Mouse (Mus musculus) activated CD4-positive, CD25-positive, alpha-beta regulatory T cell, adult 4 months (primary cell): ENCODE results near the gene Hspb6. TPM values are rescaled to one million over a fixed set of nuclear protein-coding genes. Genes with fewer than 3 reads are reported as not detected.

Experiments used
- ATAC-seq: one replicate; pipeline ENCODE4 v1.8.0; 2017
- polyA plus RNA-seq, 2 experiments: library from polyadenylated mRNA; unstranded; fragments of 100-300 nt; shearing (Covaris generic); gene quantifications; one replicate each; pipeline ENCODE4 v1.2.1; 2017

Hspb6 gene
- polyA plus RNA-seq, 2 experiments from 2014 or later: 1.8 to 2.5 TPM

GRCm38 (mm10) chr7:30587842-30588667 is 36.1 kb downstream of the Hspb6 start:
- no peak for ATAC-seq

- peak; percentile 81 for ATAC-seq
Measured at GRCm38 (mm10) chr7:30588676-30589434, 36.9 kb downstream of the Hspb6 start, which contains the start of gene Kmt2b. Gene Kmt2b, minus strand, starts transcription at chr7:30588726.

GRCm38 (mm10) chr7:30589435-30590301 is 37.7 kb downstream of the Hspb6 start:
- no peak for ATAC-seq

- no peak for ATAC-seq
Measured at GRCm38 (mm10) chr7:30590927-30591604, 39.1 kb downstream of the Hspb6 start.

GRCm38 (mm10) chr7:30591605-30591951 is 39.6 kb downstream of the Hspb6 start:
- ATAC-seq: no peak

- no peak for ATAC-seq
Measured at GRCm38 (mm10) chr7:30592772-30593423, 40.9 kb downstream of the Hspb6 start.

- peak; percentile 34 for ATAC-seq
Measured at GRCm38 (mm10) chr7:30593579-30594509, 41.9 kb downstream of the Hspb6 start.

GRCm38 (mm10) chr7:30594510-30595024 is 42.6 kb downstream of the Hspb6 start:
- peak; percentile 38 for ATAC-seq

- ATAC-seq: no peak
Measured at GRCm38 (mm10) chr7:30596093-30596492, 44.1 kb downstream of the Hspb6 start.

GRCm38 (mm10) chr7:30596811-30597210 is 44.8 kb downstream of the Hspb6 start:
- ATAC-seq: no peak

GRCm38 (mm10) chr7:30598786-30599185 is 46.8 kb downstream of the Hspb6 start, which contains the start of gene Zbtb32:
Gene Zbtb32, minus strand, starts transcription at chr7:30598909.
- no peak for ATAC-seq

- ATAC-seq: peak; percentile 90
Measured at GRCm38 (mm10) chr7:30599933-30600353, 48.0 kb downstream of the Hspb6 start.

GRCm38 (mm10) chr7:30600651-30601050 is 48.7 kb downstream of the Hspb6 start:
- no peak for ATAC-seq

- no peak for ATAC-seq
Measured at GRCm38 (mm10) chr7:30602583-30602982, 50.6 kb downstream of the Hspb6 start.

GRCm38 (mm10) chr7:30604424-30604823 is 52.4 kb downstream of the Hspb6 start:
- ATAC-seq: no peak

GRCm38 (mm10) chr7:30604944-30605343 is 53.0 kb downstream of the Hspb6 start:
- no peak for ATAC-seq
